Mouse (Mus musculus) G1E (cell line): Measurements from ENCODE around the gene Ppp2ca.

Experiments used
- CTCF ChIP-seq: IDR thresholded peaks from 2 replicates; pipeline ENCODE4 v1.5.1; 2012; ENCODE audit warnings: low read depth, low read length, inconsistent platforms, mixed read lengths
- GATA1 ChIP-seq: IDR thresholded peaks from 2 replicates; pipeline ENCODE4 v1.6.1; 2012; ENCODE audit warnings: borderline replicate concordance, low read length, inconsistent platforms, mixed read lengths
- POLR2AphosphoS5 ChIP-seq: IDR thresholded peaks from 2 replicates; pipeline ENCODE4 v1.6.1; 2012; ENCODE audit warnings: low read depth, low read length, inconsistent platforms; ENCODE audit not compliant: insufficient replicate concordance

DNA sequence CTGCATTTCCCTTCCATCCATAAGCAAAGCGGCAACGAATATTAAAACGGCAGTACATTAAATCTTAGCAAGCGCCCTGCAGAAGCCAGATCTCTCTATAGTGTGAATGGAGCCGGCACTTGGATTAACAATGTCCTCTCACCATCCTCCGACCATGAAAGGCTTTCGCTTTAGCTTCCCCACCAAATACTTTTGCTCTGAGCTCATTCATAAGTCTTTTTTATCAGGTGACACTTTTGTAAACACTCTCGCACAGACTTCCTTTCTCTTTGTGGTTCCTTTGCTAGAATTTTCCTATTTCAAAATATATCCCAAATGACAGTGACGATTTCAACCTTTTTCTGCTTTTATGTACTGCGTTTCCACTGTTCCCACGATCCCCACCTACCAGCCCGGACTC is 70.0 kb downstream of the Ppp2ca start:
- TF ChIP-seq GATA1: no peak
- TF ChIP-seq CTCF: no peak
- no peak for TF ChIP-seq POLR2AphosphoS5
